Mouse (Mus musculus): ENCODE measurements around the gene Ss18l2.

Ss18l2 gene

DNA sequence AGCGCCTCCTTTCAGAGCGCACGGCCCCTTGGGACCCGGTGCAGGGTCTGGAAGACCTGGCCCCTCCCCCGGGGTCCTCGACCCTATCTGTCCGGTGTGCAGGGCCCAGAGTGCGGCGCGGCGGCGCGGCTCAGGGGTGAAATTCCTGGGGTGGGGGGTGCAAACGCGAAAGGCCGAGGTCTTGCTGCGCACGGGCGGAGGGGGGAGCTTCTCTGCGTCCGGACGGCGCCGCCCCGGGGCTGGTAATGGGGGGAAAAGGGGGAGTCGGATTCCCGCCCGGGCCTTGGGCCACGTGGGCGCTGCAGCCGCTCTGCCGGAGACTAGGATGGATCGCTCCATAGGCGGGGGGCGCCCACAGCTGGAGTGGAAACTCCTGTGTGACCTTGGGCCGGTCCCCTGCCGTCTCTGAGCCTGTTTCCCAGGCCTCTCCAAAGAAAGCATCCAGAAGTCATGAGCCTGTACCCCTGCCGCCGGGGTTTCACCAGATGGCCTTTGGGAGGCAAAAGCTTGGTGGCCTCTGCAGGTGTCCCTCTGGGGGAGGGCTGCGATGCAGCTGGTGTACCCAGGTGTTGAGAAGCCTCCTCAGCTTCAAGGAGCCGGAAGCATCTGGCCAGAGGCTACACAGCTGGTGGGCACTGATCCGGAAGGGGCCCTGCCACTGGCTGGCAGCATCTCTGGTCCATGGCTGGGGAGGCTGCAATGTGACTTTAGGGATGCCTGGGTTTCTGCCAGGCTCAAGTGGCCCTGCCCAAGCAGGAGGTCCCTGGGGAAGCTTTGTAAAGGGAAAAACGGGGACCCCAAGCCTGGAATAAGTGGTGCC, 50.4 kb downstream of the Ss18l2 start:
- DNase-seq: peak; percentile 97

DNA sequence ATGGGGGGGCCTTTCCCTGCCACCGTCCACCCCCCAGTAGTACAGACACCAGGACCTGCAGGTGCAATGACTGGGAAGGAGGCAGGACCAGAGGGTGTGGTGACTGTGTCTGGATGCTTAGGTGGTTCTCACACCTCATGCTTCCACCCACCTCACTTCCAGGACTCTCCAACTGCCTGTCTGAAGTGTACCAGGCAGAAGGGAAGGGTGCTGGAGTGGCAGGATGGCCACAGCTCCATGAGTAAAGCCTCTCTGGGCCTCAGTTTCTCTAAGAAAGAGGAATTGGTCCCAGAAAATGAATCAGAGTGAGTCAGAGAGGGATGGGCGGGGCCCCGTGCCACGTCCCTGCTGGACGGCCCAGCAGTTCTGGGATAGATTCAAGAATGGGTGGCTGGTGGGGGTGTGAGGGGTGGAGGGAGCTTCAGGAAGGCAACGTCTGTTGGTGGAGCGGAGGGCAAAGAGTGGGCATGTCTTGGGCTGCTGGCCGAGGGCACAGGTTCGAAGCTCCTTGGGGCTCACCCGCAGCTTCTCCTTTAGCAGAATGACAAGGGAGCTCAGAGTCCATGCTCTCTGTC, 51.0 kb downstream of the Ss18l2 start:
- DNase-seq: peak; percentile 91

DNA sequence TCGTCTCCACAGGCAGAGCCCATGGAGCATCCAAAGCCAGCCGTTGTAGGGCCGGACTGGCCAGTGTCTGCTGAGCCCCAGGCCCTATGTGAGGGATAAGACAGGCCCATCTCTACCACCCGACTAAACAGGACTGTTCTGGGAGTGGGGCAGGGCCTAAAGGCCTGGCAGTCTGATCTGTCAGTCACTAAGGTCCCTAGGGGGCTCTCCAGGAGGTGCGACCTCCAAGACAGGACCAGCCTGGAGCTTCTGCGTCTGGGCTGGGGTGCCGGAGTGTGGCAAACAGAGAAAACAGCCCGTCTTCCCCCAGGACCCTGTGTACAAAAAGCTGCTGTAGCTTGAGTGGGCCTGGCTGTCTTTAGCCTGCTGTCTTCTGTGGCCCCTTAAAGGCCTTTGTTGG, 51.7 kb downstream of the Ss18l2 start:
- DNase-seq: peak; percentile 94

DNA sequence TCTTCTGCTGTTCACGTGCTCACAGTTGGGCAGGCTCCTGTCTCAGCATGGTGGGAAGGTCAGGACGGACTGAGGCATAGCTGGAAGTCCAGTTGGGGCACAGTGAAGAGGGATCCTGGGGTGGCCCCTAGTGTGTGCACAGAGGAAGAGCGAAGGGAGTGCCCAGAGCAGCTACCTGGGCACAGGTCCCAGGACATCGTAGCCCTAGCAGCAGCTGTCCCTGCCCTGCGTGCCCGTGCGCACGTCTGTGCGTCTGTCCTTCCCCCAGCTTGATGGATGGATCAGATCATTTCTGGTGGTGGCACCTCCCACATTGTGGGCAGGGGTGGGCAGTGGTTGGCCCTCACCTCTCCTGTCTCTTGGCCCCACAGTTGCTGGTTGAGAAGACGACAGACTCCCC, 52.1 kb downstream of the Ss18l2 start:
- DNase-seq: no peak

DNA sequence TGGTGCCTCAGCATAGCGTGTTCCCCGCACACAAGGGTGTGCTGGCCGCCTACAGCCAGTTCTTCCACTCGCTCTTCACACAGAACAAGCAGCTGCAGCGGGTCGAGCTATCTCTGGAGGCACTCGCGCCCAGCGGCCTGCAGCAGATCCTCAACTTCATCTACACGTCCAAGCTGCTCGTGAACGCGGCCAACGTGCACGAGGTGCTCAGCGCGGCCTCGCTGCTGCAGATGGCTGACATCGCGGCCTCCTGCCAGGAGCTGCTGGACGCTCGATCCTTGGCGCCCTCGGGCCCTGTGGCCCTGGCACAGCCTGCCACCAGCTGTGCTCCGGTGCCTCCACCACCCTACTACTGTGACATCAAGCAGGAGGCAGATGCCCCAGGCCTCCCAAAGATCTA, 52.6 kb downstream of the Ss18l2 start:
- peak; percentile 91 for DNase-seq
